Mouse (Mus musculus): Measurements from ENCODE around the gene Pde4d.

DNA sequence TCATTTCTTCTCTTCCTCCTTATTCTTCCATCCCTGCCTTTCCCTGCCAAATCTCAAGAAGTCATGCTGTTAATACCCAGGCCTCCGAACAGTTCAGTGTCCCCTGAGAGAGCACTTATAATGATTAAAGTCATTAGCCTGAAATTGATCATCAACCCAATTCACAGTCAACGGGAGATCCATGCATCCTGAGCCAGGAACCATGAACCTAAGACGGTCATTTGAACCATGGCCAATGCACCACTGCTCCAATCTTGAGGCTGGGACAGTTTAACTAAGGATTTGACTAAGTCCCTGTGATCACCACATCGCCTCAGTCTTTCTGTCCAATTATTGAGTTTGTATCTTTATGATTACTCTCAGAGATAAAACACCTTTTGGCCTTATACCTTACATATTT is 952.6 kb downstream of the Pde4d start:
- TF ChIP-seq POLR2A (IDR thresholded peaks at IDR 0.05; ENCODE audit: extremely low read depth, insufficient read depth, low read length): no peak
- no peak for TF ChIP-seq CTCF (IDR thresholded peaks at IDR 0.05; ENCODE audit: extremely low read depth, insufficient read depth, low read length)
